Mouse (Mus musculus) limb, embryonic 11.5 days (tissue): ENCODE measurements around the gene Mical2. TPM values are rescaled to one million over a fixed set of nuclear protein-coding genes. Genes with fewer than 3 reads are reported as not detected.

Experiments
- ATAC-seq: fragments of 200-750 bp; cut with Nextera tagmentation; 2 replicates; pipeline ENCODE4 v1.8.0; 2017; ENCODE audit warnings: low read depth; ENCODE audit not compliant: insufficient number of reproducible peaks, low FRiP score, low TSS enrichment
- DNase-seq: peaks from one replicate; pipeline ENCODE4 v3.0.0-alpha.2; 2015; ENCODE audit warnings: low spot score
- H3K27ac ChIP-seq: fragments of 300-500 bp; sonication (generic); replicated peaks from 2 replicates; pipeline ENCODE4 v1.5.1; 2014; ENCODE audit warnings: low read depth, mild to moderate bottlenecking, low read length
- H3K27me3 ChIP-seq: fragments of 300-500 bp; sonication (generic); 2 replicates; pipeline ENCODE4 v1.6.1; 2014; ENCODE audit warnings: mild to moderate bottlenecking, low read length, mixed read lengths; ENCODE audit not compliant: control insufficient read depth, insufficient read depth
- H3K36me3 ChIP-seq: fragments of 300-500 bp; sonication (generic); 2 replicates; pipeline ENCODE4 v1.6.1; 2014; ENCODE audit warnings: mild to moderate bottlenecking, low read length, moderate library complexity, mixed read lengths; ENCODE audit not compliant: control insufficient read depth, insufficient read depth
- H3K4me1 ChIP-seq: fragments of 300-500 bp; sonication (generic); 2 replicates; pipeline ENCODE4 v1.6.1; 2014; ENCODE audit warnings: low read length, mixed read lengths; ENCODE audit not compliant: control insufficient read depth, insufficient read depth
- H3K4me2 ChIP-seq: fragments of 300-500 bp; sonication (generic); 2 replicates; pipeline ENCODE4 v1.6.1; 2014; ENCODE audit warnings: low read depth, mild to moderate bottlenecking, moderate library complexity; ENCODE audit not compliant: severe bottlenecking
- H3K4me3 ChIP-seq: fragments of 300-500 bp; sonication (generic); 2 replicates; pipeline ENCODE4 v1.5.1; 2014; ENCODE audit warnings: low read depth, low read length
- H3K9ac ChIP-seq: fragments of 300-500 bp; sonication (generic); 2 replicates; pipeline ENCODE4 v1.6.1; 2014; ENCODE audit warnings: mild to moderate bottlenecking, low read length
- H3K9me3 ChIP-seq: fragments of 300-500 bp; sonication (generic); 2 replicates; pipeline ENCODE4 v1.6.1; 2016; ENCODE audit warnings: low read length; ENCODE audit not compliant: control insufficient read depth
- WGBS: fragments of 180-500 bp; shearing (Covaris S2); extraction: QIAGEN DNeasy Blood & Tissue Kit; methylation state at CpG from one replicate; pipeline ENCODE4 v1.1.7; 2014; 5-methylcytosine and 5-hydroxymethylcytosine counted together
- polyA plus RNA-seq: library from polyadenylated mRNA; unstranded; fragments of >200 nt; fragmentation: Nextera tagmentation; extraction: Ambion mirVana; gene quantifications from 2 replicates; pipeline ENCODE4 v1.2.1, GENCODE M21; 2014

Gene Mical2
- polyA plus RNA-seq, 1 experiment from 2014 or later, result 2.3 TPM

GRCm38 (mm10) chr7:112271627-112272026 lies 46.0 kb downstream of the Mical2 start:
- Histone ChIP-seq H3K27me3 (no peaks in the 10 kb centered on the region), H3K36me3 (no peaks in the 10 kb centered on the region), H3K4me3 (no peak overlapping the region), H3K9me3 (no peaks in the 10 kb centered on the region), H3K9ac (no peak overlapping the region), H3K4me2 (no peak overlapping the region), H3K4me1 (peaks cover 17% of the 10 kb centered on the region), H3K27ac (no peak overlapping the region)
- 78% methylated on average over 3 of the region's 3 CpGs for WGBS
- ATAC-seq, result no peak
- no peak for DNase-seq

- H3K4me1 ChIP-seq, result peaks cover 17% of the 10 kb centered on the region
- no peaks in the 10 kb centered on the region for H3K36me3 ChIP-seq
- WGBS, result 57% methylated on average over 5 of the region's 5 CpGs
These were observed 47.0 kb downstream of the Mical2 start for GRCm38 (mm10) chr7:112272692-112273091.

GRCm38 (mm10) chr7:112273451-112273850 lies 47.8 kb downstream of the Mical2 start:
- DNase-seq (no peak), ATAC-seq (no peak)
- H3K4me3 ChIP-seq, result no peak overlapping the region
- H3K4me2 ChIP-seq, result no peak overlapping the region
- no peaks in the 10 kb centered on the region for H3K9me3 ChIP-seq
- no peaks in the 10 kb centered on the region for H3K36me3 ChIP-seq
- H3K9ac ChIP-seq, result no peak overlapping the region
- no peaks in the 10 kb centered on the region for H3K27me3 ChIP-seq
- 75% methylated on average over 6 of the region's 6 CpGs for WGBS
- peaks cover 17% of the 10 kb centered on the region for H3K4me1 ChIP-seq
- H3K27ac ChIP-seq, result no peak overlapping the region; the same call in 1 of the 2 replicates

More at GRCm38 (mm10) chr7:112272692-112273091, 47.0 kb downstream of the Mical2 start:
- DNase-seq (no peak), ATAC-seq (no peak)
- H3K27me3 ChIP-seq, result no peaks in the 10 kb centered on the region
- no peak overlapping the region for H3K27ac ChIP-seq
- no peaks in the 10 kb centered on the region for H3K9me3 ChIP-seq
- H3K9ac ChIP-seq, result no peak overlapping the region
- no peak overlapping the region for H3K4me2 ChIP-seq
- no peak overlapping the region for H3K4me3 ChIP-seq

GRCm38 (mm10) chr7:112274611-112275010 lies 49.0 kb downstream of the Mical2 start:
- whole genome bisulfite sequencing, result 39% methylated on average over 2 of the region's 2 CpGs
- Histone ChIP-seq H3K27ac (no peak overlapping the region), H3K9ac (no peak overlapping the region), H3K4me1 (peaks cover 17% of the 10 kb centered on the region), H3K4me2 (no peak overlapping the region), H3K4me3 (no peak overlapping the region), H3K9me3 (no peaks in the 10 kb centered on the region), H3K36me3 (no peaks in the 10 kb centered on the region), H3K27me3 (no peaks in the 10 kb centered on the region)
- DNase-seq, result no peak
- ATAC-seq, result peak; percentile 84

GRCm38 (mm10) chr7:112275093-112275492 lies 49.4 kb downstream of the Mical2 start:
- 53% methylated on average over 3 of the region's 3 CpGs for WGBS
- Histone ChIP-seq H3K27ac (no peak overlapping the region), H3K27me3 (no peaks in the 10 kb centered on the region), H3K4me3 (no peak overlapping the region), H3K36me3 (no peaks in the 10 kb centered on the region), H3K9ac (no peak overlapping the region), H3K9me3 (no peaks in the 10 kb centered on the region), H3K4me1 (peaks cover 22% of the 10 kb centered on the region), H3K4me2 (no peak overlapping the region)
- no peak for ATAC-seq
- DNase-seq, result peak; percentile 29

GRCm38 (mm10) chr7:112275883-112276282 lies 50.2 kb downstream of the Mical2 start:
- Histone ChIP-seq H3K36me3 (no peaks in the 10 kb centered on the region), H3K27ac (no peak overlapping the region), H3K9ac (no peak overlapping the region), H3K4me2 (no peak overlapping the region), H3K4me3 (no peak overlapping the region), H3K4me1 (peaks cover 27% of the 10 kb centered on the region), H3K27me3 (no peaks in the 10 kb centered on the region), H3K9me3 (no peaks in the 10 kb centered on the region)
- DNase-seq, result no peak
- ATAC-seq, result no peak
- 32% methylated on average over 2 of the region's 2 CpGs for WGBS

- 90% methylated on average over 4 of the region's 4 CpGs for WGBS
- H3K27ac ChIP-seq, result no peak overlapping the region
- ATAC-seq, result no peak
- H3K9me3 ChIP-seq, result no peaks in the 10 kb centered on the region
- no peaks in the 10 kb centered on the region for H3K36me3 ChIP-seq
- no peak overlapping the region for H3K9ac ChIP-seq
- peaks cover 27% of the 10 kb centered on the region for H3K4me1 ChIP-seq
- H3K27me3 ChIP-seq, result no peaks in the 10 kb centered on the region
- DNase-seq, result no peak
- no peak overlapping the region for H3K4me2 ChIP-seq
- H3K4me3 ChIP-seq, result no peak overlapping the region
These were observed 51.2 kb downstream of the Mical2 start for GRCm38 (mm10) chr7:112276823-112277222.

- Histone ChIP-seq H3K4me1 (peaks cover 25% of the 10 kb centered on the region), H3K27ac (no peak overlapping the region), H3K9ac (no peak overlapping the region), H3K4me2 (no peak overlapping the region), H3K4me3 (no peak overlapping the region), H3K27me3 (no peaks in the 10 kb centered on the region), H3K36me3 (no peaks in the 10 kb centered on the region), H3K9me3 (no peaks in the 10 kb centered on the region)
- DNase-seq (no peak), ATAC-seq (no peak)
- whole genome bisulfite sequencing, result 74% methylated on average over 4 of the region's 4 CpGs
These were observed 53.0 kb downstream of the Mical2 start for GRCm38 (mm10) chr7:112278648-112279047.

GRCm38 (mm10) chr7:112280474-112280873 lies 54.8 kb downstream of the Mical2 start:
- Histone ChIP-seq H3K27ac (no peak overlapping the region), H3K4me1 (peaks cover 10% of the 10 kb centered on the region; the same call in 1 of the 2 replicates), H3K9ac (no peak overlapping the region), H3K27me3 (no peaks in the 10 kb centered on the region), H3K9me3 (no peaks in the 10 kb centered on the region), H3K4me2 (no peak overlapping the region), H3K36me3 (no peaks in the 10 kb centered on the region), H3K4me3 (no peak overlapping the region)
- 36% methylated on average over 3 of the region's 3 CpGs for whole genome bisulfite sequencing
- ATAC-seq, result no peak
- DNase-seq, result no peak
